Mouse (Mus musculus): Measurements from ENCODE around the gene Pip4k2c. TPM values are rescaled to one million over a fixed set of nuclear protein-coding genes. Genes with fewer than 3 reads are reported as not detected.
A peak's percentile ranks its signal among the peaks of the same experiment; 100 is the strongest.
"Not testable (repeated sequence)": the region's sequence is repeated elsewhere in the genome, so short reads cannot be mapped to it uniquely, and the experiment has no call there.

Gene Pip4k2c
- polyA plus RNA-seq, 1 experiment from 2014 or later, result 25.9 TPM

- no peak for DNase-seq (ENCODE audit: low spot score)
- H3K4me1 ChIP-seq, result peaks cover 33% of the 10 kb centered on the region
- no peaks in the 10 kb centered on the region for H3K36me3 ChIP-seq (replicated peaks)
- H3K9me3 ChIP-seq, result no peaks in the 10 kb centered on the region
- no peak overlapping the region for H3K27ac ChIP-seq (replicated peaks)
- H3K4me3 ChIP-seq, result peak overlapping the region; percentile 59; the same call in 1 of the 2 replicates
- peaks cover 69% of the 10 kb centered on the region for H3K27me3 ChIP-seq (replicated peaks; ENCODE audit: low read depth, poor library complexity, severe bottlenecking)
- WGBS, result 89% methylated on average over 15 of the region's 15 CpGs
These were observed 39.7 kb downstream of the Pip4k2c start for GRCm38 (mm10) chr10:127171631-127172200.

GRCm38 (mm10) chr10:127170837-127171272 is 40.5 kb downstream of the Pip4k2c start:
- DNase-seq (ENCODE audit: low spot score), result peak; percentile 88

GRCm38 (mm10) chr10:127170002-127170401 is 41.4 kb downstream of the Pip4k2c start:
- Histone ChIP-seq H3K27me3 (replicated peaks; ENCODE audit: low read depth, poor library complexity, severe bottlenecking) (peaks cover 74% of the 10 kb centered on the region), H3K4me3 (peak overlapping the region; percentile 59), H3K36me3 (replicated peaks) (no peaks in the 10 kb centered on the region), H3K9me3 (no peaks in the 10 kb centered on the region), H3K27ac (replicated peaks) (peak overlapping the region; percentile 77; the same call in 1 of the 2 replicates), H3K4me1 (peaks cover 46% of the 10 kb centered on the region)
- WGBS, result 1% methylated on average over 22 of the region's 22 CpGs
- DNase-seq (ENCODE audit: low spot score), result peak; percentile 73

More at GRCm38 (mm10) chr10:127170837-127171272, 40.5 kb downstream of the Pip4k2c start:
- H3K27me3 ChIP-seq (replicated peaks; ENCODE audit: low read depth, poor library complexity, severe bottlenecking), result peaks cover 69% of the 10 kb centered on the region
- H3K36me3 ChIP-seq (replicated peaks), result no peaks in the 10 kb centered on the region
- no peaks in the 10 kb centered on the region for H3K9me3 ChIP-seq
- H3K27ac ChIP-seq (replicated peaks), result peak overlapping the region; percentile 77
- H3K4me1 ChIP-seq, result peaks cover 37% of the 10 kb centered on the region
- H3K4me3 ChIP-seq, result peak overlapping the region; percentile 59
- 1% methylated on average over 29 of the region's 29 CpGs for WGBS

- Histone ChIP-seq H3K27me3 (replicated peaks; ENCODE audit: low read depth, poor library complexity, severe bottlenecking) (peaks cover 97% of the 10 kb centered on the region), H3K4me3 (no peak overlapping the region), H3K4me1 (peaks cover 51% of the 10 kb centered on the region), H3K36me3 (replicated peaks) (no peaks in the 10 kb centered on the region), H3K9me3 (no peaks in the 10 kb centered on the region), H3K27ac (replicated peaks) (no peak overlapping the region)
- DNase-seq (ENCODE audit: low spot score), result peak; percentile 36
- 31% methylated on average over 10 of the region's 10 CpGs for WGBS
These were observed 43.7 kb downstream of the Pip4k2c start for GRCm38 (mm10) chr10:127167614-127168192.

GRCm38 (mm10) chr10:127166771-127167613 is 44.4 kb downstream of the Pip4k2c start:
- no peaks in the 10 kb centered on the region for H3K9me3 ChIP-seq
- 17% methylated on average over 15 of the region's 15 CpGs for WGBS
- H3K27ac ChIP-seq (replicated peaks), result no peak overlapping the region
- DNase-seq (ENCODE audit: low spot score), result peak; percentile 27
- peaks cover 51% of the 10 kb centered on the region for H3K4me1 ChIP-seq
- H3K27me3 ChIP-seq (replicated peaks; ENCODE audit: low read depth, poor library complexity, severe bottlenecking), result peaks cover 94% of the 10 kb centered on the region
- no peaks in the 10 kb centered on the region for H3K36me3 ChIP-seq (replicated peaks)
- peak overlapping the region; percentile 72; the same call in 1 of the 2 replicates for H3K4me3 ChIP-seq

GRCm38 (mm10) chr10:127166404-127166715 is 45.0 kb downstream of the Pip4k2c start:
- Histone ChIP-seq H3K4me1 (peaks cover 51% of the 10 kb centered on the region), H3K4me3 (peak overlapping the region; percentile 72), H3K27me3 (replicated peaks; ENCODE audit: low read depth, poor library complexity, severe bottlenecking) (peaks cover 88% of the 10 kb centered on the region), H3K36me3 (replicated peaks) (no peaks in the 10 kb centered on the region), H3K9me3 (no peaks in the 10 kb centered on the region), H3K27ac (replicated peaks) (peak overlapping the region; percentile 84; the same call in 1 of the 2 replicates)
- no peak for DNase-seq (ENCODE audit: low spot score)
- 3% methylated on average over 11 of the region's 11 CpGs for WGBS

GRCm38 (mm10) chr10:127165654-127166403 is 45.6 kb downstream of the Pip4k2c start:
- WGBS, result under 1% methylated on average over 56 of the region's 56 CpGs

GRCm38 (mm10) chr10:127165354-127165653 is 46.1 kb downstream of the Pip4k2c start:
- H3K4me3 ChIP-seq, result peak overlapping the region; percentile 72
- peaks cover 77% of the 10 kb centered on the region for H3K27me3 ChIP-seq (replicated peaks; ENCODE audit: low read depth, poor library complexity, severe bottlenecking)
- under 1% methylated on average over 42 of the region's 42 CpGs for WGBS
- no peaks in the 10 kb centered on the region for H3K9me3 ChIP-seq
- H3K36me3 ChIP-seq (replicated peaks), result no peaks in the 10 kb centered on the region
- H3K27ac ChIP-seq (replicated peaks), result peak overlapping the region; percentile 84
- H3K4me1 ChIP-seq, result peaks cover 41% of the 10 kb centered on the region
- no peak for DNase-seq (ENCODE audit: low spot score)

More at GRCm38 (mm10) chr10:127165654-127166403, 45.6 kb downstream of the Pip4k2c start:
- Histone ChIP-seq H3K4me3 (peak overlapping the region; percentile 72), H3K4me1 (peaks cover 46% of the 10 kb centered on the region), H3K9me3 (no peaks in the 10 kb centered on the region), H3K27ac (replicated peaks) (peak overlapping the region; percentile 84), H3K27me3 (replicated peaks; ENCODE audit: low read depth, poor library complexity, severe bottlenecking) (peaks cover 82% of the 10 kb centered on the region), H3K36me3 (replicated peaks) (no peaks in the 10 kb centered on the region)
- peak; percentile 66 for DNase-seq (ENCODE audit: low spot score)

- peak within 1 kb of the TSS; percentile 84 for H3K27ac ChIP-seq (replicated peaks)
- peaks cover 36% of the 10 kb centered on the region for H3K4me1 ChIP-seq
- H3K27me3 ChIP-seq (replicated peaks; ENCODE audit: low read depth, poor library complexity, severe bottlenecking), result peaks cover 72% of the 10 kb centered on the region
- WGBS, result 2% methylated on average over 52 of the region's 52 CpGs
- no peaks in the 10 kb centered on the region for H3K9me3 ChIP-seq
- DNase-seq (ENCODE audit: low spot score), result peak; percentile 89
- H3K36me3 ChIP-seq (replicated peaks), result no peaks in the 10 kb centered on the region
- peak within 1 kb of the TSS; percentile 72 for H3K4me3 ChIP-seq
These were observed 46.6 kb downstream of the Pip4k2c start, which contains the start of gene B4galnt1 for GRCm38 (mm10) chr10:127164631-127165353. B4galnt1 (plus strand) TSS chr10:127165225.

GRCm38 (mm10) chr10:127164190-127164589 is 47.2 kb downstream of the Pip4k2c start:
- no peak for DNase-seq (ENCODE audit: low spot score)
- Histone ChIP-seq H3K4me3 (peak overlapping the region; percentile 72; the same call in 1 of the 2 replicates), H3K4me1 (peaks cover 33% of the 10 kb centered on the region), H3K9me3 (no peaks in the 10 kb centered on the region), H3K27ac (replicated peaks) (no peak overlapping the region), H3K36me3 (replicated peaks) (no peaks in the 10 kb centered on the region), H3K27me3 (replicated peaks; ENCODE audit: low read depth, poor library complexity, severe bottlenecking) (peaks cover 66% of the 10 kb centered on the region)
- 92% methylated on average over 4 of the region's 4 CpGs for WGBS

- 58% methylated on average over 7 of the region's 7 CpGs for WGBS
- Histone ChIP-seq H3K4me1 (peaks cover 31% of the 10 kb centered on the region), H3K27me3 (replicated peaks; ENCODE audit: low read depth, poor library complexity, severe bottlenecking) (peaks cover 52% of the 10 kb centered on the region)
- not testable (repeated sequence) for H3K4me3 ChIP-seq; H3K36me3 ChIP-seq (replicated peaks); DNase-seq (ENCODE audit: low spot score); H3K27ac ChIP-seq (replicated peaks); H3K9me3 ChIP-seq
These were observed 48.6 kb downstream of the Pip4k2c start for GRCm38 (mm10) chr10:127162771-127163261.

Data from embryonic facial prominence, embryonic 10.5 days (tissue).